Mouse (Mus musculus) small intestine, adult 2 months (tissue): ENCODE results near the gene Ptpre. TPM values are rescaled to one million over a fixed set of nuclear protein-coding genes. Genes with fewer than 3 reads are reported as not detected.

Source experiments
- H3K27ac ChIP-seq: fragments of 200-500 bp; 2 replicates; pipeline ENCODE4 v1.5.1; 2012; ENCODE audit warnings: low read depth, low read length, control low read depth, inconsistent platforms; ENCODE audit not compliant: insufficient read depth
- H3K27me3 ChIP-seq: fragments of 200-500 bp; 2 replicates; pipeline ENCODE4 v1.6.1; 2012; ENCODE audit warnings: mild to moderate bottlenecking, moderate library complexity, low read length, inconsistent platforms; ENCODE audit not compliant: control insufficient read depth, insufficient read depth
- H3K36me3 ChIP-seq: fragments of 200-500 bp; 2 replicates; pipeline ENCODE4 v1.6.1; 2012; ENCODE audit warnings: mild to moderate bottlenecking, low read length, control low read depth, inconsistent platforms; ENCODE audit not compliant: control insufficient read depth, insufficient read depth
- H3K4me1 ChIP-seq: fragments of 200-500 bp; 2 replicates; pipeline ENCODE4 v1.6.1; 2012; ENCODE audit warnings: low read length, inconsistent platforms, mixed read lengths; ENCODE audit not compliant: control insufficient read depth, insufficient read depth, insufficient read length
- H3K4me3 ChIP-seq: fragments of 200-500 bp; 2 replicates; pipeline ENCODE4 v1.5.1; 2012; ENCODE audit warnings: low read depth, mild to moderate bottlenecking, control low read depth, inconsistent platforms, low read length, moderate library complexity
- CTCF ChIP-seq: fragments of 200-500 bp; IDR thresholded peaks from 2 replicates; pipeline ENCODE4 v1.5.1; 2012; ENCODE audit warnings: low read depth, mild to moderate bottlenecking, control low read depth, inconsistent platforms, low read length, moderate library complexity, mixed read lengths; ENCODE audit not compliant: insufficient replicate concordance, insufficient read length; ENCODE audit errors: extremely low read depth
- POLR2A ChIP-seq: fragments of 200-500 bp; IDR thresholded peaks from 2 replicates; pipeline ENCODE4 v1.6.1; 2012; ENCODE audit warnings: low read depth, mild to moderate bottlenecking, control low read depth, inconsistent platforms, low read length, moderate library complexity
- WGBS: fragments of 180-500 bp; shearing (Covaris S2); methylation state at CpG from one replicate; pipeline ENCODE4 v1.1.7; 2018; 5-methylcytosine and 5-hydroxymethylcytosine counted together
- polyA plus RNA-seq: library from polyadenylated mRNA; depleted of rRNA; stranded (reverse); fragments of >200 nt; gene quantifications from 2 replicates; pipeline ENCODE4 v1.2.3, GENCODE M21; 2012

Ptpre gene
- polyA plus RNA-seq, 1 experiment: 17.0 TPM

DNA sequence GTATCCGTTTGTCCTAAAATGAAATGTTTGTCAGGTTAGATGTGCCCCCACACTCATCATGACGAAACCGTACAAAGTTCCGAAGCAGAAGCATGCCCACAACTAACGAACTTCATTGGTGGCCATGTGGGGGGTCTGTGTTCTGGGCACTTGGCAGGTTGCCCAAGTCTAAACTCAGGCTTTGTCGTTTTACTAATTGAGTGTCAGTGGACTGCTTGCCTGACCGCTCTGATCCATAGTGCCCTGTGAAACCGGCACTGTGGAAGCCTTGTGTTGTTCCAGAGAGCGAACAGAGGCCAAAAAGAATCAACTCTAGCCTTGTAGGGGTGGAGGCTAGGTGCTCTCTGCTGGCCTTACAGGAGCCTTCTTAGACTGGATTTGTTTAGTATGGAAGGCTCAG, 91.7 kb downstream of the Ptpre start:
- Histone ChIP-seq H3K36me3 (no peaks in the 10 kb centered on the region), H3K27me3 (no peaks in the 10 kb centered on the region), H3K4me3 (no peak overlapping the region), H3K4me1 (no peaks in the 10 kb centered on the region), H3K27ac (no peak overlapping the region)
- TF ChIP-seq POLR2A (no peak), CTCF (no peak)
- 74% methylated on average over 9 of the region's 9 CpGs for WGBS

DNA sequence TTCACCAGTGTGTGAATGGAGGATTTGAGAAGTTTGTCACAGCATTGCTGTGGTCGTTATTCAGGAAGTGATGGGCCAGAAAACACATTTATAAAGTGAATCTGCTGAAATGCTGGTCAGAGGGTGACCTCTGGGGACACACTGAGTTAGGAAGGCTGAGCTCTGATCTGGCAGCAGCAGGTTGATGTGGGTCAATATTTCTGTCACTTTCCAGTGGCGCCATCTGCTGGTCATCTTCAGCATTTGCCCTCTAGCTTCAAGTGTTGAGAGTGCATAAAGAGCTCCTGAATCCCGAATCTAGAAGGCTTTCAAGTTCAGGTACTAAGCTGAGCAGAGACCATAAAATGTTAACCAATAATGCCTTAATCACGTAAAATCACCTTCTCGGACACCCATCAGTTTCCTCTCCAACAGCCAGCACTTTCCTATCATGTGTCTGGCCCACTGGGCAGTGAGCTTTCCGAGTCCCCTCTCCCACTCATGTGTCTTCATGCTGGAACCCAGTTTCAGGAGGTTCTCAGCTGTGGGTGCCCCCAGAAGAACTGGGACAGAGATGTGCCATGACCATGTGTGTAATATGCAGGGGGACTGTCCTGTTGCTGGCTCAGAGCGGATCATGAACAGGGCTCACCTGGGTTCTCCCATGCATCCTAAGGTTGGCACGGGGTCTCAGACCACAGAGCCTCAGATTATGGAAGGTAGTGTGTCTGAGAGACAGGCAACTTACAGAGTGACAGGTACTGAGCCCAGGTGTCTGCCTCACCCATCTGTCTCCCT, 94.7 kb downstream of the Ptpre start:
- WGBS: 52% methylated on average over 8 of the region's 8 CpGs
- no peak overlapping the region for H3K4me3 ChIP-seq
- H3K4me1 ChIP-seq: peaks cover 3% of the 10 kb centered on the region; the same call in 1 of the 2 replicates
- no peaks in the 10 kb centered on the region for H3K36me3 ChIP-seq
- no peak overlapping the region for H3K27ac ChIP-seq
- no peaks in the 10 kb centered on the region for H3K27me3 ChIP-seq
- no peak for TF ChIP-seq POLR2A
- peak; percentile 70; the same call in 1 of the 2 replicates for TF ChIP-seq CTCF

- Histone ChIP-seq H3K4me1 (peaks cover 6% of the 10 kb centered on the region; the same call in 1 of the 2 replicates), H3K27me3 (no peaks in the 10 kb centered on the region), H3K4me3 (no peak overlapping the region), H3K36me3 (no peaks in the 10 kb centered on the region), H3K27ac (no peak overlapping the region)
- 79% methylated on average over 7 of the region's 7 CpGs for WGBS
- TF ChIP-seq CTCF: no peak
- TF ChIP-seq POLR2A: no peak
These were observed 95.5 kb downstream of the Ptpre start for GRCm38 (mm10) chr7:135632716-135633258.

GRCm38 (mm10) chr7:135634851-135635624, 97.8 kb downstream of the Ptpre start:
- H3K36me3 ChIP-seq: no peaks in the 10 kb centered on the region
- 74% methylated on average over 16 of the region's 16 CpGs for WGBS

GRCm38 (mm10) chr7:135637406-135637980, 100.2 kb downstream of the Ptpre start:
- 23% methylated on average over 13 of the region's 13 CpGs for WGBS
- no peak for TF ChIP-seq POLR2A
- no peak for TF ChIP-seq CTCF
- peaks cover 9% of the 10 kb centered on the region; the same call in 1 of the 2 replicates for H3K4me1 ChIP-seq
- no peaks in the 10 kb centered on the region for H3K27me3 ChIP-seq
- no peak overlapping the region for H3K4me3 ChIP-seq
- H3K27ac ChIP-seq: no peak overlapping the region
- H3K36me3 ChIP-seq: no peaks in the 10 kb centered on the region

More at GRCm38 (mm10) chr7:135634851-135635624, 97.8 kb downstream of the Ptpre start:
- Histone ChIP-seq H3K4me3 (no peak overlapping the region), H3K27me3 (no peaks in the 10 kb centered on the region), H3K27ac (no peak overlapping the region), H3K4me1 (peaks cover 9% of the 10 kb centered on the region; the same call in 1 of the 2 replicates)
- no peak for TF ChIP-seq CTCF
- no peak for TF ChIP-seq POLR2A

GRCm38 (mm10) chr7:135639361-135639760, 102.1 kb downstream of the Ptpre start:
- Histone ChIP-seq H3K27me3 (no peaks in the 10 kb centered on the region), H3K27ac (no peak overlapping the region), H3K4me1 (peaks cover 9% of the 10 kb centered on the region; the same call in 1 of the 2 replicates), H3K36me3 (no peaks in the 10 kb centered on the region), H3K4me3 (no peak overlapping the region)
- WGBS: 64% methylated on average over 2 of the region's 2 CpGs
- TF ChIP-seq POLR2A (no peak), CTCF (no peak)
